Mouse (Mus musculus) telencephalon, adult 2 months (tissue): ENCODE data around the gene Batf.
"Not testable (repeated sequence)": the region's sequence is repeated elsewhere in the genome, so short reads cannot be mapped to it uniquely, and the experiment has no call there.

Experiments
- DNase-seq: peaks from one replicate; pipeline ENCODE4 v3.0.0-alpha.2; 2011; ENCODE audit warnings: low read depth, low spot score

Batf gene

DNA sequence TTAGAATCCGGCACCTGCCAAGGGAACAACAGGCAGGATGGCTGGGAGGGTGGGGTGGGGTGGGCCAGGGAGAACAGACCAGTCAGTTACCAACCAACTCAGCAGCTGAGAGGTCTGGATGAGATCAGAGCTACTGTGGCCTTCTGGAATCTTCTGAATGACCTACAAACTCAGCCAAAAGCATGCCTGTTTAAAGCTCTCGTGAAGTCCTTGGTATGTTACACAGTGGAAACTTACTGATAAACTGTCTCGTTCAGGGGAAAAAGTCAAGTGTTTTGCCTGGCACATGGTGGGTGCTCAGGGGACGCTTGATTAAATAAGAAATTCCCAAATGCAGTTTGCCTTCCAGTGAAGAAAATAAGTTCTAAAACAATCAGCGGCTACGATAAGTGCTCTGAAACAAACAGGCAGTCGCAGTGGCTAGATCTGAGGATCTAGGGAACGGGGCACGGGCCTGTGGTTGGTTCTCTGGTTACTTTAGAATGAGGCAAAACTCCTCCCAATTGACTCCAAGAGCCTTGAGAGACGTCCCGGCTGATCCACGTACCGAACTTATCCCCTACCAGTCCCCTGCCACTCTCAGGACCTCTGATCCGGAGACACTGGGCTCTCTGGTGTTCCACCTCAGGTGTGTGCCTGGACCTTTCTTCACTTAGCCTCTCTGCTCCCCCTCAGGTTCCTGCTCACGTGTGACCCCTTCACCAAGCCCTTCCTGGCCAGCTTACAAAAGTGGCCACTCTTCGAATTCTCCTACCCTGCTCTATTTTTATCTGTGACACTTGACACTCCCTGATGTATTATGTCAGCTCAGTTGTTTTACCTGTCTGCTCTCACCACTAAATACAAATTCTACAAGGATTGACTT, 1.8 kb upstream of the Batf start:
- no peak for DNase-seq

DNA sequence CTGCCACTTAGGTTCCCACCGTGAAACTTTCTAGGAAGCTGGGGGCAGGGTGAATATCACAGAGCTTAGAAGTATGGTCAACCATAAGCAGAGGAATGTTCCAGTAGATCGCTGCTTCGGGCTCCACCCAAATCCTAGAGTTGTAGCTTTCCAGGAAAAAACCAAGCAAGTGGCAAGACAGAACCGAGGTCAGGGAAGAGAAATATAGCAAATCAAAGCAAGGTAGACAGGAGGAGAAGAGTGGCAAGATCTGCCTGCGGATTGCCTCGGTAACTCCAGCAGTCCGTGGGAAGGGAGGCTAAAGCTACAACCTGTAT, 706 bp downstream of the Batf start:
- DNase-seq: no peak

DNA sequence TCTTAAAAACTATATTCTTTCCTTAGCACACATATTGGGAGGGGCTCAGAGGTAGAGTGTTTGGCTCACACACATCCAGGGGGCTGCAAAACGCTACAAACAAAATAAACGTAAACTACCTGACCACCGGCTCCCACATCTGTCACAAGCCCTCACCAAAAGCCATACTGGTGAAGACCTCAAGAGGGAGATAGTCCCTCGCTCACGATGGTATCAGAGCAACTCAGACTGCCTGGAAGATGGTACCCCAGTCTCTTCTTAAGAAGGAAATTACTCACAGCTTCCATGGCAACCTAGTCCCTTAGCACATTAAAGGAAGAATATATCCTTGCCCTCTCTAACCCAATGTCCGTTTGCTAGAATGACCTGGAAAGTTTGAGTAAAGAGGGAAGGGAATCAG, 1.4 kb downstream of the Batf start:
- DNase-seq: no peak

- DNase-seq: no peak
Measured at GRCm38 (mm10) chr12:85695787-85696186, 9.3 kb downstream of the Batf start.

- DNase-seq: no peak
Measured at GRCm38 (mm10) chr12:85696436-85696835, 10.0 kb downstream of the Batf start.

- not testable (repeated sequence) for DNase-seq
Measured at GRCm38 (mm10) chr12:85698179-85698578, 11.7 kb downstream of the Batf start.

DNA sequence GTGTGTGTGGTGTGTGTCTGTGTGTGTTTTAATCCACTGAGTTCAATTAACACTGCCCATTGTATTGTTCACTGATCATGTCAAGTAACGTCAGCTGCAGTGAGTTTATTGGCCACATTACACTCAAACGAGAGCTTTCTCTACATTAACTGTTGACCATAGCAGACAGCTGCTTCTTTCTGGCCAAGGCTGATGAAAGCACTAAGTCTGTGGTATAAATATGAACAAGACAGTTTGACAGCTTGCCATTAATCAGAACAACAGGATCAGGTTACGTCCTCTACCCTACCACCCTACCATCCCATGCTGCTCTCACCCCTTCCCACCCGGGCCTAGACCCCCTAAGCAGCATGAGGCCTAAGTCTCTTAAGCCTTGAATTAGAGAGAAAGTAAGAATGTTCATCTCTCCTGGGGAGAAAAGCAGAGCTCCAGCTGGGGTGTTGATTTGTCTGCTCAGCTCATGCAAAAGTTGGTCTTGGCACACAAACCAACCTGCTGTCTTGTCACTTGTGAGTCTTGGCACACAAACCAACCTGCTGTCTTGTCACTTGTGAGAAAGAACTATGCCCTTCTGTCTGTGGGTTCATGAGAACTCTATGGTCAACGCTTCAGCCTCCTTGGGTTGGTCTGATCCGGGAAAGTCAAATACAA, 13.8 kb downstream of the Batf start:
- peak; percentile 2 for DNase-seq

- no peak for DNase-seq
Measured at GRCm38 (mm10) chr12:85700842-85701223, 14.4 kb downstream of the Batf start.

- DNase-seq: no peak
Measured at GRCm38 (mm10) chr12:85702166-85703055, 15.9 kb downstream of the Batf start.

- no peak for DNase-seq
Measured at GRCm38 (mm10) chr12:85703507-85703906, 17.0 kb downstream of the Batf start.

DNA sequence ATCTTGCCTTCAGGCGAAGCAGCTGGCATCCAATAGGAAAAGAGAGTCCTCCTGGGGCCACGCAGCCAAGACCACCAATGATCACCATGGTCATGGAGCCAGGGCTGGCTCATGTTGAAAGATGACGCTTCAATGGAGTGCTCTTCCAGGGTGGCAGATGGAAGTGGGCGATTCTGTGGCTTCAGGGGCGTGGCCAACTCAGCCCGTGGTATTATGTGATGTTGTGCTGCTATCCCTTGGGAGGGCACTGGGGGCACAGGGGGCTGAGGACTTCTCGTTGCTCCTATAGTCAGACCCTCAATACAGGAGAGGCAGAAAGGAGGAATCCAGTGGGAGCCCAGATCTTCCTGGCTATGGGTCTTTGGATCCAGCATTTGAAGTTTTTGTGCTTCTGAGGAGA, 18.1 kb downstream of the Batf start:
- DNase-seq: no peak

GRCm38 (mm10) chr12:85705002-85705830, 18.7 kb downstream of the Batf start:
- DNase-seq: no peak

DNA sequence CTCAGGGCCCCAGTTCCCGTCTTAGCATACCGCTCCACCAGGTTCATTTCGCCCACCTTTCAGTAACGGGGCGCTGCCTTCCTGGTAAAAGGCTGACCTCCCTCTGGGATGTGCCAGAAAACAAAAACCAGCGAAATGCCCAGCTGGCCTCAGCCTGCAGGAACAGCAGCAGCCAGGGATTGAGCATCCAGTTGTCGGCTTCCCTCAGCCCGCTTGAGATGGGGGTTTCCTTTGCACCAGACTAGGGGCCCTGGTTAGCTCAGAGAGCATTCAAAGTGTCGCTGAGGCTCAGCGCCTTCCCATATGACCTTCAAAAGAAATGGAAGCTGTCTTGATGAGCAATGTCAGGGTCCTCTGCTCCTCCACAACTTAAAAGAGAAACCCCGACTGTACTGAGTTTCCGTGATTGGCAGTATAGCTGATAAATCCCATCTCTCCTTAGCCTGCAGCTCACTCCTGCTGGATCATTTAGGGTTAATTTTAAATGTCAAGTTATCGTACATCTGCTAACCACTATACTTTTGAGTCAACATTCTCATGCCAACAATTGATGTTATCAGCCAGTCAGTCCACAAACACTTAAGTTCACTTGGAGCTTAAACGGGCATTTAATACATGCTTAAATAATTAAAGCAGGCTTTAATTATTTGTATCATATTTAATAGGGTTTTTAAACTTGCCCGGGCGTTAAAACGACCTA, 19.5 kb downstream of the Batf start:
- DNase-seq: no peak

DNA sequence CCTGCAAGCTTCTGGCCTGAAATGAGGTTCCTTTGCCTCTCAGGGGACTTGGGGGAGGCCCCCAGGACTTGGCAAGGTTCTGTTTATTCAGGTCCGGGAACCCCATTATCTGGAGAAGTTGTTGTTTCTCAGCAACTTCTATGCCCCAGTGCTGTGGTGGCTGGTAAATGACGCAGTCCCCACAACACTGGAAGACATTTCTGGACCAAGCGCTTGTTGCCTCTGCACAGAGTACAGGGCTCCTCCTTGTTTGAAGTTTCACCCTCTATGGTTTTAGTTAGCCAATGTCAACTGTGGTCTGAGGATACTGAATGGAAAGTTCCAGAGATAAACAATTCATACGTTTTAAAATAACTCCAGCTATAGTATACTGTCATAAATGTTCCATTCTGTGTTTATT, 20.4 kb downstream of the Batf start:
- no peak for DNase-seq

GRCm38 (mm10) chr12:85707391-85707790, 20.9 kb downstream of the Batf start:
- DNase-seq: no peak

- no peak for DNase-seq
Measured at GRCm38 (mm10) chr12:85708556-85708955, 22.1 kb downstream of the Batf start.

- DNase-seq: no peak
Measured at GRCm38 (mm10) chr12:85710695-85711094, 24.2 kb downstream of the Batf start.

DNA sequence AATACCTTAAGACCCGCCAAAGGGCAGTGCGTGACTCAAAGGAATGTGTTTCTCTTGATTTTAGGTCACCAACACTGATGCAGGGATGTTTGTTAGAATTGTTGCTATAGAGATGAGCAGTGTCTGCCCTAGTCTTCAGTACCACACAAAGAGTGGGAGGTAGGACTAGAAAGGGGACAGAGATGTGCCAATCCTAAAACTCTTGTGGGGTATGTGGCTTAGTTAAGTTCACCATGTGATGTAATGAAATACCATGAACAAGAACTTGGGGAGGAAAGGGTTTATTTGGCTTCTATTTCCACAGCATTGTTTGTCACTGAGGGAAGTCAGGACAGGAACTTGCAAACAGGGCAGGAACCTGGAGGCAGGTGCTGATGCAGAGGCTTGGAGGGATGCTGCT, 26.1 kb downstream of the Batf start:
- no peak for DNase-seq

- DNase-seq: no peak
Measured at GRCm38 (mm10) chr12:85714126-85714525, 27.7 kb downstream of the Batf start.

- DNase-seq: no peak
Measured at GRCm38 (mm10) chr12:85725306-85725705, 38.8 kb downstream of the Batf start.
